Mouse (Mus musculus) embryonic fibroblast, embryonic 13.5 days (primary cell): ENCODE results near the gene Rnh1.

Source experiments
- CTCF ChIP-seq: IDR thresholded peaks from 2 replicates; pipeline ENCODE4 v1.5.1; 2011; ENCODE audit warnings: mild to moderate bottlenecking, control low read depth, low read length, moderate library complexity, borderline replicate concordance; ENCODE audit not compliant: insufficient read depth
- POLR2A ChIP-seq: IDR thresholded peaks from 2 replicates; pipeline ENCODE4 v1.6.1; 2011; ENCODE audit warnings: low read depth, mild to moderate bottlenecking, control low read depth, low read length, moderate library complexity

GRCm38 (mm10) chr7:141196619-141197282 lies 24.1 kb upstream of the Rnh1 start:
- TF ChIP-seq CTCF (no peak), POLR2A (no peak)
